Mouse (Mus musculus) ES-E14 (cell line): ENCODE results near the gene Pik3ap1. TPM values are rescaled to one million over a fixed set of nuclear protein-coding genes. Genes with fewer than 3 reads are reported as not detected.

Experiments
- DNase-seq: peaks from one replicate; pipeline ENCODE4 v3.0.0-alpha.2; 2013; ENCODE audit warnings: low read depth, low spot score
- H3K27ac ChIP-seq: 2 replicates; pipeline ENCODE4 v1.5.1; 2012; ENCODE audit warnings: low read depth, mild to moderate bottlenecking, low read length, moderate library complexity, mixed read lengths; ENCODE audit not compliant: poor library complexity, insufficient read depth, severe bottlenecking
- H3K36me3 ChIP-seq: 2 replicates; pipeline ENCODE4 v1.6.1; 2012; ENCODE audit warnings: mild to moderate bottlenecking, low read length, moderate library complexity, mixed read lengths; ENCODE audit not compliant: control insufficient read depth, poor library complexity, insufficient read depth, severe bottlenecking
- H3K4me1 ChIP-seq, 2 experiments: fragments of 150-350 bp in 1 of 2; sonication (generic) in 1 of 2; 2 replicates each; pipeline ENCODE4 v1.6.1; 2012; ENCODE audit warnings: low read length in 2 of 2, mild to moderate bottlenecking in 1 of 2, mixed read lengths in 1 of 2; ENCODE audit not compliant: control insufficient read depth in 2 of 2, insufficient read depth in 2 of 2, poor library complexity in 1 of 2
- H3K4me3 ChIP-seq, 2 experiments: fragments of 150-350 bp in 1 of 2; sonication (generic) in 1 of 2; 2 replicates each; pipeline ENCODE4 v1.5.1; 2012; ENCODE audit warnings: low read length in 2 of 2, low read depth in 1 of 2, mild to moderate bottlenecking in 1 of 2, mixed read lengths in 1 of 2; ENCODE audit not compliant: insufficient read depth in 1 of 2, poor library complexity in 1 of 2, severe bottlenecking in 1 of 2
- H3K9ac ChIP-seq: 2 replicates; pipeline ENCODE4 v1.6.1; 2012; ENCODE audit warnings: low read depth, mild to moderate bottlenecking, low read length, mixed read lengths; ENCODE audit not compliant: poor library complexity, insufficient read depth, severe bottlenecking
- H3K9me3 ChIP-seq: fragments of 150-350 bp; sonication (generic); 2 replicates; pipeline ENCODE4 v1.6.1; 2012; ENCODE audit warnings: low read depth, mild to moderate bottlenecking, low read length; ENCODE audit not compliant: control insufficient read depth, insufficient read depth
- CHD2 ChIP-seq: IDR thresholded peaks from 2 replicates; pipeline ENCODE4 v1.6.1; 2014; ENCODE audit warnings: mild to moderate bottlenecking, low read depth, low read length, inconsistent platforms
- HCFC1 ChIP-seq: IDR thresholded peaks from 2 replicates; pipeline ENCODE4 v1.6.1; 2012; ENCODE audit warnings: low read length, inconsistent platforms, borderline replicate concordance; ENCODE audit not compliant: insufficient read depth
- MAFK ChIP-seq: IDR thresholded peaks from 2 replicates; pipeline ENCODE4 v1.6.1; 2014; ENCODE audit warnings: mild to moderate bottlenecking, low read depth, low read length, inconsistent platforms; ENCODE audit not compliant: insufficient read depth
- ZC3H11A ChIP-seq: IDR thresholded peaks from 2 replicates; pipeline ENCODE4 v1.6.1; 2012; ENCODE audit warnings: low read depth, mild to moderate bottlenecking, inconsistent platforms, low read length, borderline replicate concordance
- ZNF384 ChIP-seq: IDR thresholded peaks from 2 replicates; pipeline ENCODE4 v1.6.1; 2012; ENCODE audit warnings: low read depth, low read length, inconsistent platforms
- in situ Hi-C, 2 experiments: fragments of 600-800 bp; cut with MboI; formaldehyde crosslinking; loops; one replicate each; pipeline ENCODE4 v1.15.1; 2025; ENCODE audit warnings: low sequenced_read_pairs in 2 of 2, inconsistent platforms in 1 of 2; ENCODE audit not compliant: unreplicated experiment in 2 of 2
- total RNA-seq: library from RNA; depleted of rRNA; stranded (reverse); fragments of 300-350 nt; gene quantifications from 2 replicates; pipeline ENCODE4 v1.2.3, GENCODE M21; 2012

Pik3ap1 gene
- total RNA-seq, 1 experiment: 1.1 TPM

- Histone ChIP-seq H3K36me3 (no peaks in the 10 kb centered on the region; the same call in 1 of the 2 replicates), H3K4me1 (no peaks in the 10 kb centered on the region), H3K27ac (no peak overlapping the region), H3K9me3 (no peaks in the 10 kb centered on the region), H3K4me3 (no peak overlapping the region), H3K9ac (no peak overlapping the region)
- TF ChIP-seq ZC3H11A (no peak), MAFK (no peak), CHD2 (no peak), HCFC1 (no peak), ZNF384 (no peak)
- no peak for DNase-seq
- in situ Hi-C loops: no loop called here
Observed at GRCm38 (mm10) chr19:41282718-41283117, 102.2 kb downstream of the Pik3ap1 start.

DNA sequence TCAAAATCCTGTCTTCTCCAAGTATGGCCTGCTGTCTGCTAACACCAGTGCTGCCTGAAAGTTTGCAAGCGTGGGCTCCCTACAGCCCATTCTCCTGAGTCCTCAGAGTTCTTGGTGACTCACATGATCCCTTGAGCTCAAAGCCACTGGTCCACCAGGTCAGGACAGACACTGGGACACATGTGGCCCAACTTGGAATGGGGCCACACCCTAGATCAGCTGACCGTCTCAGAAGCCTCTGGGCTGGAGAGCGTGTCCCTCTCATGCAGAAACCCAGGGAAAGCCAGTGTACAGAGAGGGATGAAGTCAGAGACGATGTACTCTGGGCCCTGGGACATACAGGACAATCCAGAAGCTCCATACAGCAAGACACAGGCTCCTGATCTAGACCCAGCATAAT is 102.7 kb downstream of the Pik3ap1 start:
- Histone ChIP-seq H3K4me1 (no peaks in the 10 kb centered on the region), H3K27ac (no peak overlapping the region), H3K4me3 (no peak overlapping the region), H3K36me3 (no peaks in the 10 kb centered on the region; the same call in 1 of the 2 replicates), H3K9ac (no peak overlapping the region), H3K9me3 (no peaks in the 10 kb centered on the region)
- DNase-seq: no peak
- TF ChIP-seq CHD2 (no peak), HCFC1 (no peak), MAFK (no peak), ZC3H11A (no peak), ZNF384 (no peak)
- in situ Hi-C loops: no loop called here

DNA sequence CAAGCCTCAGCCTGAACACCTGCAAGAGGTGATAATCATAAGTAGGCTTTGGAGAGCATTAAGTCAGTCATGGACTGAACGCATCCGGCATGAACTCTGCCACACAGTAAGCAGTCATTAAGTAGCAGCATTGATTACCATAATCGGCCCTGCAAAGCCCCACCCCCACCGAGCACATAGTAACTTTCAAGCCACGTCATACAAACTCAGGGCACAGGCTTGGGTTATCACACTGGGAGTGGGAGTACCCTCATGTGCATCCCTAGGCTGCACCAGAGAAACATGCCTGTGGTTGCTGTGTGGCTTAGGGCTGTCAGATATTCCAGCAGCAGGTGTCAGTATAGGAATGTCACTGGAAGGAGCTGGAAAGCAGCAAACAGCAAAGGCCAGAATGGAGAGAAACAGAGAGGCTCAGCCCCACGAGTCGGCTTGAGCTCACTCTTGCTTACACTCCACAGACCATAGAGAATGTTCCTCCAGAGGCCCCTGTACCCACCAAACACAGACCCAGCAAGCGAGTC is 105.1 kb downstream of the Pik3ap1 start:
- in situ Hi-C loops: no loop called here
- TF ChIP-seq ZNF384 (no peak), CHD2 (no peak), HCFC1 (no peak), MAFK (no peak), ZC3H11A (no peak)

GRCm38 (mm10) chr19:41278606-41279005 is 106.3 kb downstream of the Pik3ap1 start:
- H3K4me3 ChIP-seq: no peak overlapping the region
- no peak overlapping the region for H3K27ac ChIP-seq
- H3K36me3 ChIP-seq: no peaks in the 10 kb centered on the region; the same call in 1 of the 2 replicates
- no peaks in the 10 kb centered on the region for H3K9me3 ChIP-seq
- no peak for TF ChIP-seq ZC3H11A
- TF ChIP-seq MAFK: no peak
- no peak for TF ChIP-seq ZNF384
- TF ChIP-seq CHD2: no peak
- no peak for TF ChIP-seq HCFC1
- no peak overlapping the region for H3K9ac ChIP-seq
- DNase-seq: no peak
- in situ Hi-C loops: no loop called here
- no peaks in the 10 kb centered on the region for H3K4me1 ChIP-seq

More for the DNA sequence above, 105.1 kb downstream of the Pik3ap1 start:
- H3K27ac ChIP-seq: no peak overlapping the region
- no peaks in the 10 kb centered on the region; the same call in 1 of the 2 replicates for H3K36me3 ChIP-seq
- no peak for DNase-seq
- H3K9ac ChIP-seq: no peak overlapping the region
- no peak overlapping the region for H3K4me3 ChIP-seq
- H3K4me1 ChIP-seq: no peaks in the 10 kb centered on the region
- no peaks in the 10 kb centered on the region for H3K9me3 ChIP-seq
